Mouse (Mus musculus): ENCODE measurements around the gene Ddah1. TPM values are rescaled to one million over a fixed set of nuclear protein-coding genes. Genes with fewer than 3 reads are reported as not detected.
A peak's percentile ranks its signal among the peaks of the same experiment; 100 is the strongest.

Ddah1 gene
- polyA plus RNA-seq, 1 experiment: 20.7 TPM

DNA sequence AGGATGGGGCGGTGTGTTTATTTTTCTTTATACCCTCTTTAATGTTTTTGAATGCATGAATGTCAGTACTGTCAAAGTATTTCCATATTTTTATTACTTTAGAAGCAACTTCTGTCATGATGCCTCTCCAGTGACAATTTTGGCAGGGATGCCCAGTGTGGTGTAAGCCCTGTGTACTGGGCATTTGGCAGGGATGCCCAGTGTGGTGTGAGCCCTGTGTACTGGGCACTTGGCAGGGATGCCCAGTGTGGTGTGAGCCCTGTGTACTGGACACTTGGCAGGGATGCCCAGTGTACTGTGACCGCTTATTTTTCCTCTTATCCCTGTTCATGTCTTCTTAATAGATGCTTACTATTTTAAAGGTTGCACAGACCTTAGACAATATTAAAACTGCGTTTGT, 85.4 kb downstream of the Ddah1 start:
- Histone ChIP-seq H3K4me1 (ENCODE audit: control insufficient read depth, insufficient read depth, low read length) (no peaks in the 10 kb centered on the region), H3K4me3 (replicated peaks; ENCODE audit: extremely low read depth, low read depth, low read length) (no peak overlapping the region)
- no peak for DNase-seq
- no peak for TF ChIP-seq POLR2A (IDR thresholded peaks at IDR 0.05; ENCODE audit: borderline replicate concordance, extremely low read depth, low read depth, low read length)
- TF ChIP-seq CTCF (IDR thresholded peaks at IDR 0.05; ENCODE audit: insufficient read depth, low read length): no peak
- 75% methylated on average over 3 of the region's 3 CpGs for WGBS

- Histone ChIP-seq H3K4me3 (replicated peaks; ENCODE audit: extremely low read depth, low read depth, low read length) (no peak overlapping the region), H3K4me1 (ENCODE audit: control insufficient read depth, insufficient read depth, low read length) (no peaks in the 10 kb centered on the region)
- WGBS: 78% methylated on average over 3 of the region's 3 CpGs
- DNase-seq: no peak
- TF ChIP-seq POLR2A (IDR thresholded peaks at IDR 0.05; ENCODE audit: borderline replicate concordance, extremely low read depth, low read depth, low read length) (no peak), CTCF (IDR thresholded peaks at IDR 0.05; ENCODE audit: insufficient read depth, low read length) (no peak)
Measured at GRCm38 (mm10) chr3:145844891-145845290, 86.4 kb downstream of the Ddah1 start.

GRCm38 (mm10) chr3:145846255-145846654, 87.8 kb downstream of the Ddah1 start:
- 91% methylated on average over 2 of the region's 2 CpGs for WGBS
- TF ChIP-seq POLR2A (IDR thresholded peaks at IDR 0.05; ENCODE audit: borderline replicate concordance, extremely low read depth, low read depth, low read length) (no peak), CTCF (IDR thresholded peaks at IDR 0.05; ENCODE audit: insufficient read depth, low read length) (no peak)
- no peaks in the 10 kb centered on the region for H3K4me1 ChIP-seq (ENCODE audit: control insufficient read depth, insufficient read depth, low read length)
- H3K4me3 ChIP-seq (replicated peaks; ENCODE audit: extremely low read depth, low read depth, low read length): no peak overlapping the region
- no peak for DNase-seq

DNA sequence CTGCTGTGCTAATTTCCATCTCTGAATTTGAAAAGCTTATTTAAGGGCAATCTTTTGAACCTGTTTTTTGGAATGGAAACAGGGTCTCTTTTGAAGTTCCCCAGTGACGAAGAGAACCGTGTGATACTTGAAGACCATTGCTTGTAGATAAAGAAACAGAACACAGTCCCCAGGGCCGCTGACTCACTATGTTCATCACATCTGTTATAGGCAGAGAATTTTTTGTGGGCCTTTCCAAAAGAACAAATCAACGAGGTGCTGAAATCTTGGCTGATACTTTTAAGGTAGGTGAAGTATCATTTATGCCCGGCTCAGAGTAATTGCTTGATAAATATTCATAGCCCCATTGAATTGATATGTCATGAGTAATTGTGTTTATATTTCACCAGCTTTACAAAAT, 93.6 kb downstream of the Ddah1 start:
- WGBS: 80% methylated on average over 5 of the region's 5 CpGs
- Histone ChIP-seq H3K4me3 (replicated peaks; ENCODE audit: extremely low read depth, low read depth, low read length) (no peak overlapping the region), H3K4me1 (ENCODE audit: control insufficient read depth, insufficient read depth, low read length) (no peaks in the 10 kb centered on the region; the same call in 1 of the 2 replicates)
- no peak for DNase-seq
- TF ChIP-seq CTCF (IDR thresholded peaks at IDR 0.05; ENCODE audit: insufficient read depth, low read length) (no peak), POLR2A (IDR thresholded peaks at IDR 0.05; ENCODE audit: borderline replicate concordance, extremely low read depth, low read depth, low read length) (no peak)

DNA sequence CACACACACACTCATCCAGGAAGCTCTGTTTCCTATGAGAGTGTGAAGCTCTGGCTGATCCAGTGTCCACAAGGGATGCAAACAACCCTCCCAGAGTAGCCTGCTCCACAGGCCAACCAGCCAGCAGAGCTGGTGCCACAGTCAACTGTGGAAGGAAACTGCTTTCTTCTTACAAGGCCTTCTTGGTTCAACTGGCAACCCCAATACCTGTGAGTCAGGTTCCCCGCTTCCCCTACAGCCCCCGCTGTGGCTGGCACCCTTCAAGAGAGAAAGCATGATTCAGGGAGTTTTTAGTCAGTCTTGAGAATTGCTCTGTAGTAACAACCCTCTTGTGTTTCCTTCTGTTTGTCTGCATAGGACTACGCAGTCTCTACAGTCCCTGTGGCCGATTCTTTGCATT, 94.3 kb downstream of the Ddah1 start:
- TF ChIP-seq POLR2A (IDR thresholded peaks at IDR 0.05; ENCODE audit: borderline replicate concordance, extremely low read depth, low read depth, low read length): no peak
- TF ChIP-seq CTCF (IDR thresholded peaks at IDR 0.05; ENCODE audit: insufficient read depth, low read length): no peak
- H3K4me3 ChIP-seq (replicated peaks; ENCODE audit: extremely low read depth, low read depth, low read length): no peak overlapping the region
- DNase-seq: no peak
- H3K4me1 ChIP-seq (ENCODE audit: control insufficient read depth, insufficient read depth, low read length): no peaks in the 10 kb centered on the region; the same call in 1 of the 2 replicates
- WGBS: 91% methylated on average over 4 of the region's 4 CpGs

DNA sequence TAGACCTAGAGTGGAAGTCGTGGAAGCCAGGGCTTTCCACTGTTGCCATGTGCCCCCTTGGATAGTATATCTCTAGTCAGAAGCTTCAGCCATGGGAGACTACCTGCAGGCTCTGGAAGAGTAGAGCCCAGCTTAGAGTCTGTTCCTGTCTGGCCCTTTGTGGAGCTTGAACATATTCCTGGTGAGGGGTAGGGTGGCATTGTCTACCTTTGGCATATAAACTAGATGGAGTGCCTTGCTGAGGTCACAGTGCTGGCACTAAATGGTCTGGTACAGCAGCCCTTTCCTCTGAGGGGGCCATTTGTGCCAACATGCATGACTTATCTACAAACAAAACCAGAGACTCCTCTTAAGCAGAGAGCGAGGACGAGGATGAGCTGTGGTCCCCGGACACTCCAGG, 95.2 kb downstream of the Ddah1 start:
- 92% methylated on average over 4 of the region's 4 CpGs for WGBS
- DNase-seq: no peak
- Histone ChIP-seq H3K4me1 (ENCODE audit: control insufficient read depth, insufficient read depth, low read length) (no peaks in the 10 kb centered on the region; the same call in 1 of the 2 replicates), H3K4me3 (replicated peaks; ENCODE audit: extremely low read depth, low read depth, low read length) (no peak overlapping the region)
- TF ChIP-seq CTCF (IDR thresholded peaks at IDR 0.05; ENCODE audit: insufficient read depth, low read length) (no peak), POLR2A (IDR thresholded peaks at IDR 0.05; ENCODE audit: borderline replicate concordance, extremely low read depth, low read depth, low read length) (no peak)

- H3K4me1 ChIP-seq (ENCODE audit: control insufficient read depth, insufficient read depth, low read length): no peaks in the 10 kb centered on the region; the same call in 1 of the 2 replicates
- 83% methylated on average over 5 of the region's 5 CpGs for WGBS
- H3K4me3 ChIP-seq (replicated peaks; ENCODE audit: extremely low read depth, low read depth, low read length): no peak overlapping the region
- no peak for DNase-seq
- TF ChIP-seq CTCF (IDR thresholded peaks at IDR 0.05; ENCODE audit: insufficient read depth, low read length) (no peak), POLR2A (IDR thresholded peaks at IDR 0.05; ENCODE audit: borderline replicate concordance, extremely low read depth, low read depth, low read length) (no peak)
Measured at GRCm38 (mm10) chr3:145854427-145854826, 96.0 kb downstream of the Ddah1 start.

DNA sequence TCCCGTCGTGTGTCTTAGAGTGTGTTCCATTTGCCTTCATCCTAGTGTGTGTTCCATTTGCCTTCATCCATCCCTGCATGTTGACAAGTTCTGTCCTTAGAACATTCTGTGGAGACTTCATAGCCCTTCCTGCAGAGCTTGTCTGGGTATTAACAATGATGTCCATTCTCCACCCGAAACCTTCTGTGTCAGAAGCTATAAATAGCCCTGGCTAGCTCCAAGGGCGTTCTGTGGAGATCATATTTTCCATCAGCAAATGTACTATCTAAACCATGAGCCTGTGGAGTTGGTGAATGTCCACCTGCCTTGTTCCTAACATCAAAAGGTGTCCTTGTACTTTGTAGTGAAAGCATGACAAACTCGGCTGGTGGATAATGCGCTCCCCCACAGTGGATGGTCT, 96.8 kb downstream of the Ddah1 start:
- Histone ChIP-seq H3K4me3 (replicated peaks; ENCODE audit: extremely low read depth, low read depth, low read length) (no peak overlapping the region), H3K4me1 (ENCODE audit: control insufficient read depth, insufficient read depth, low read length) (no peaks in the 10 kb centered on the region; the same call in 1 of the 2 replicates)
- WGBS: 83% methylated on average over 6 of the region's 6 CpGs
- DNase-seq: no peak
- TF ChIP-seq POLR2A (IDR thresholded peaks at IDR 0.05; ENCODE audit: borderline replicate concordance, extremely low read depth, low read depth, low read length) (no peak), CTCF (IDR thresholded peaks at IDR 0.05; ENCODE audit: insufficient read depth, low read length) (no peak)

DNA sequence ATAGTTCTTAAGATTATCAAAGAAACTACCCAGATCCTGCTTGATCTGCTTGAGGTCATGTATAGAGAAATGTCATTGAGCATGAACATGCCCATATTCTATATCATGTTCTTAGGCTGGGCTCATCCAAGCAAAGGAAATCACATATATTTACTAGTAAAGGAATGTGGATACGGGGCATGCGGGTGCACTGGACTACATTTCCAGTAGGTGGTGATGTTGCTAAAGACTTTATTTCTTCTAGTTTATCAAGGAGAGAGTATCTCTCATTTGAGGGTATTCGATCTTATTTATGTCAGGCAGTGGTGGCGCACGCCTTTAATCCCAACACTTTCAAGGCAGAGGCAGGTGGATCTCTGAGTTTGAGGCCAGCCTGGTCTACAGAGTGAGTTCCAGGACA, 99.9 kb downstream of the Ddah1 start:
- Histone ChIP-seq H3K4me3 (replicated peaks; ENCODE audit: extremely low read depth, low read depth, low read length) (no peak overlapping the region), H3K4me1 (ENCODE audit: control insufficient read depth, insufficient read depth, low read length) (no peaks in the 10 kb centered on the region; the same call in 1 of the 2 replicates)
- DNase-seq: no peak
- TF ChIP-seq POLR2A (IDR thresholded peaks at IDR 0.05; ENCODE audit: borderline replicate concordance, extremely low read depth, low read depth, low read length): no peak
- 0 out of 2 replicates have a peak, but pooled peaks have one; percentile 4 for TF ChIP-seq CTCF (IDR thresholded peaks at IDR 0.05; ENCODE audit: insufficient read depth, low read length)
- WGBS: 80% methylated on average over 5 of the region's 5 CpGs

- no peak for DNase-seq
- 83% methylated on average over 4 of the region's 4 CpGs for WGBS
- Histone ChIP-seq H3K4me3 (replicated peaks; ENCODE audit: extremely low read depth, low read depth, low read length) (no peak overlapping the region), H3K4me1 (ENCODE audit: control insufficient read depth, insufficient read depth, low read length) (peaks cover 5% of the 10 kb centered on the region)
- TF ChIP-seq POLR2A (IDR thresholded peaks at IDR 0.05; ENCODE audit: borderline replicate concordance, extremely low read depth, low read depth, low read length): no peak
- TF ChIP-seq CTCF (IDR thresholded peaks at IDR 0.05; ENCODE audit: insufficient read depth, low read length): no peak
Measured at GRCm38 (mm10) chr3:145862521-145862920, 104.0 kb downstream of the Ddah1 start.
